Mouse (Mus musculus) ES-Bruce4 (cell line): ENCODE measurements around the gene Parp14. TPM values are rescaled to one million over a fixed set of nuclear protein-coding genes. Genes with fewer than 3 reads are reported as not detected.

Experiments used
- H3K27ac ChIP-seq: 2 replicates; pipeline ENCODE4 v1.5.1; 2012; ENCODE audit warnings: low read length, inconsistent platforms; ENCODE audit not compliant: insufficient read depth
- H3K27me3 ChIP-seq: 2 replicates; pipeline ENCODE4 v1.6.1; 2012; ENCODE audit warnings: mild to moderate bottlenecking, low read length, inconsistent platforms; ENCODE audit not compliant: control insufficient read depth, poor library complexity, insufficient read depth, severe bottlenecking
- H3K36me3 ChIP-seq: 2 replicates; pipeline ENCODE4 v1.6.1; 2012; ENCODE audit warnings: inconsistent platforms, mild to moderate bottlenecking, low read length, moderate library complexity; ENCODE audit not compliant: control insufficient read depth, poor library complexity, insufficient read depth, severe bottlenecking
- H3K4me1 ChIP-seq: one replicate; pipeline ENCODE4 v1.8.1; 2011; ENCODE audit warnings: low read length; ENCODE audit not compliant: control insufficient read depth, insufficient read depth
- H3K4me3 ChIP-seq: 2 replicates; pipeline ENCODE4 v1.5.1; 2011; ENCODE audit warnings: low read depth, mild to moderate bottlenecking, low read length
- H3K9ac ChIP-seq: 2 replicates; pipeline ENCODE4 v1.6.1; 2012; ENCODE audit warnings: low read depth, mild to moderate bottlenecking, inconsistent platforms; ENCODE audit not compliant: poor library complexity, severe bottlenecking
- H3K9me3 ChIP-seq: replicated peaks from 2 replicates; pipeline ENCODE4 v1.6.1; 2012; ENCODE audit warnings: mild to moderate bottlenecking, low read length, inconsistent platforms; ENCODE audit not compliant: control insufficient read depth, poor library complexity, insufficient read depth, severe bottlenecking
- CTCF ChIP-seq: IDR thresholded peaks from one replicate; pipeline ENCODE4 v1.8.1; 2011; ENCODE audit warnings: low read depth, low read length
- EP300 ChIP-seq: IDR thresholded peaks from 2 replicates; pipeline ENCODE4 v1.6.1; 2011; ENCODE audit warnings: low read depth, low read length; ENCODE audit not compliant: insufficient read depth
- POLR2A ChIP-seq: IDR thresholded peaks from one replicate; pipeline ENCODE4 v1.8.1; 2011; ENCODE audit warnings: low read length; ENCODE audit not compliant: insufficient read depth
- polyA plus RNA-seq: library from polyadenylated mRNA; stranded (reverse); fragments of >200 nt; gene quantifications from 2 replicates; pipeline ENCODE4 v1.2.4, GENCODE M21; 2011; ENCODE audit warnings: low read depth; ENCODE audit not compliant: missing spikeins, insufficient read depth, insufficient read length

Parp14 gene
- polyA plus RNA-seq, 1 experiment, result 5.4 TPM

DNA sequence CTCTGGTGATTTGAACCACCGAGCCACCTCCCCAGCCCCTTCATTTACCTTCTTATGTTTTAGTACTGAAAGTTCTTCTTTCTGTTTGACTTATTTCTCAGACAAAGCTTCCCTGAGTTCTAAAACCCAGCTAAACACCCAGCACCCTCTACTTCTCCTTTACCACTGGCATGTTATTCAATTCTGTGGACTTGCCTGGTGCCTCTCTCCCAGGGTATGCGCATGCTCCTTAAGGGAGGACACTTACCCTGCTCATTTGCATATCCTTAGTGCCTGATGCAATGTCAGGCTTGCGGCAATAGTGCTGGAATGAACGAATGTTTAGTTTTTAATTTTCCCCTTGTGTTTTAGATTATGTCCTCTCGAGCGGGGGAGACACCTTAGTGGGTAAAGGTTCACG, 16.8 kb upstream of the Parp14 start:
- H3K9ac ChIP-seq, result no peak overlapping the region; the same call in 1 of the 2 replicates
- H3K27me3 ChIP-seq, result no peaks in the 10 kb centered on the region
- TF ChIP-seq CTCF, result no peak
- no peak for TF ChIP-seq POLR2A
- no peak for TF ChIP-seq EP300
- no peaks in the 10 kb centered on the region for H3K4me1 ChIP-seq
- no peaks in the 10 kb centered on the region for H3K36me3 ChIP-seq
- H3K4me3 ChIP-seq, result no peak overlapping the region
- no peaks in the 10 kb centered on the region for H3K9me3 ChIP-seq
- H3K27ac ChIP-seq, result peak overlapping the region; percentile 24

DNA sequence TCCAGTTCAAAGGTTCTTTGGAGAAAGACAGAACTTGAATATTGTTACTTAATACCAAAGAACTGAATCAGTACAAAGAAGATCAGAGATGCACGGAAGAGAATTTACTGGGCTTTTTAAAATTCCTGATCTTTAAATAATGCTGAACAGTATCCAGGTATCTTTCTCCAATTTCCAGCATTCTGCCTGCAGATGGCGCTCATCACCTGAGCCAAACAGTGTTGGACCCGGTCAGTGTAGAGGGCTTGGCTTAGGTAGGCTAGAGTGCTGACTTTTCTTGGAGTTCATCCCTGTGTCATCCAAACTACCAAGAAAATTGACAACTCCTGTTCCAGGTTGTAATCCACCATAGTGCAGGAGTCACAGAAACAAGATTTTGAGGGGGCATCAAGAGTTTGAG, 3.1 kb upstream of the Parp14 start:
- Histone ChIP-seq H3K27me3 (no peaks in the 10 kb centered on the region), H3K4me3 (no peak overlapping the region), H3K4me1 (peaks cover 8% of the 10 kb centered on the region), H3K27ac (no peak overlapping the region), H3K9me3 (no peaks in the 10 kb centered on the region), H3K36me3 (no peaks in the 10 kb centered on the region), H3K9ac (no peak overlapping the region)
- TF ChIP-seq EP300 (no peak), CTCF (peak; percentile 89)

DNA sequence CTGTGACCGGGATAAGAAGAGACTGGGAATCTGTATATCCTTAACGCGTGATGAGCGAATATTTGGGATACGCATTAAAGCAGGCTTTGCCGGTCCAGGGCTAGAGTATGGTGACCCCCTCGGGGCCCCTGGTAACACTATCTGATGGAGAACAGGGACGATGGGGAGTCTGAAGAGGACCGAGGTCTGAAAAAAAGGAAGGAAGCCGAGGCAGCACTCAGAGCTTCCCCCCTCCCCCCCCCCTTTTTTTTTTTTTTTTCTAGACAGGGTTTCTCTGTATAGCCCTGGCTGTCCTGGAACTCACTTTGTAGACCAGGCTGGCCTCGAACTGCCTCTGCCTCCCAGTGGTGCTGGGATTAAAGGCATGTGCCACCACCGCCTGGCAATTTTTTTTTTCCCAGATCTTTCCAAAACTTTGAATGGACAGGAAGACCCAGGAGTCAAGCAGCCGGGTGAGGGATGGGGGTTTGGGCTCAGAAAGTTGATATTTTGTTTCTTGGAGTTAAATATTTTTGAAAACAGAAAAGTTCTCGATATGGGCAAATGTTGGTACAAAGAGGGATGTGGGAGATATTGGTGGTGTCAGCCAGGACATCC, 1.2 kb upstream of the Parp14 start:
- Histone ChIP-seq H3K4me1 (peaks cover 10% of the 10 kb centered on the region), H3K4me3 (peak overlapping the region; percentile 74), H3K36me3 (no peaks in the 10 kb centered on the region), H3K9ac (peak overlapping the region; percentile 36; the same call in 1 of the 2 replicates), H3K27ac (no peak overlapping the region), H3K9me3 (no peaks in the 10 kb centered on the region), H3K27me3 (no peaks in the 10 kb centered on the region)
- TF ChIP-seq POLR2A, result no peak
- no peak for TF ChIP-seq EP300
- TF ChIP-seq CTCF, result no peak

- no peaks in the 10 kb centered on the region for H3K27me3 ChIP-seq
- TF ChIP-seq EP300 (no peak), CTCF (no peak), POLR2A (no peak)
Observed at GRCm38 (mm10) chr16:35871898-35872297, 554 bp upstream of the Parp14 start.

GRCm38 (mm10) chr16:35870581-35871047, 730 bp downstream of the Parp14 start:
- no peaks in the 10 kb centered on the region for H3K36me3 ChIP-seq
- H3K4me3 ChIP-seq, result peak overlapping the region; percentile 74
- peaks cover 10% of the 10 kb centered on the region for H3K4me1 ChIP-seq
- H3K27me3 ChIP-seq, result no peaks in the 10 kb centered on the region
- peak overlapping the region; percentile 14; the same call in 1 of the 2 replicates for H3K27ac ChIP-seq
- no peaks in the 10 kb centered on the region for H3K9me3 ChIP-seq
- H3K9ac ChIP-seq, result peak overlapping the region; percentile 77
- no peak for TF ChIP-seq CTCF
- no peak for TF ChIP-seq POLR2A
- no peak for TF ChIP-seq EP300

More at GRCm38 (mm10) chr16:35871898-35872297, 554 bp upstream of the Parp14 start:
- Histone ChIP-seq H3K4me3 (peak overlapping the region; percentile 74), H3K9me3 (no peaks in the 10 kb centered on the region), H3K4me1 (peaks cover 10% of the 10 kb centered on the region), H3K36me3 (no peaks in the 10 kb centered on the region), H3K9ac (peak overlapping the region; percentile 36; the same call in 1 of the 2 replicates), H3K27ac (no peak overlapping the region)

GRCm38 (mm10) chr16:35869656-35870055, 1.7 kb downstream of the Parp14 start:
- Histone ChIP-seq H3K36me3 (no peaks in the 10 kb centered on the region), H3K9ac (no peak overlapping the region), H3K4me3 (no peak overlapping the region), H3K27ac (peak overlapping the region; percentile 93), H3K27me3 (no peaks in the 10 kb centered on the region), H3K9me3 (no peaks in the 10 kb centered on the region), H3K4me1 (peaks cover 10% of the 10 kb centered on the region)
- TF ChIP-seq POLR2A (no peak), EP300 (no peak), CTCF (no peak)
